Mouse (Mus musculus): ENCODE measurements at regions not wholly inside any gene's neighbourhood (a gene's known extent, or its start where the extent isn't known, plus 50 kb on each side); places are given as distances from the start of the nearest gene placed in this dataset.

DNA sequence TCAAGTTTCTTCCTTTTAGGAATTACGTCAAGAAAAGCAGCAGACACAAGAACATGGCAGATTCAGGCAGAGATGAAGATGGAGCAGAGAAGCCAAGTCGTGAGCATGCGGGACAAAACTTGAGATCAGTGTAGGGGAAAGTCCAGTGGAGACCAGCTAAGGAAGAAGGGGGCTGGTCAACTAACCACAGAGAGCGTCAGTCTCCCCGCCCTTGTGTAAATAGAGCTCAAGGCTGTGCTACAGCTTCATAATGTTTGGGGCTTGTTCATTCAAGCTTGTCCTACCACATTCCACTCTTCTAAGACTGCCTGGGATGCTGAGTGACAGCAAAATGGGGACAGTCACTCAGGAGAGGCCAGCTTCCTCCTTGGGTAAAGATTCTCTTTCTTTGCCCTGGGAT lies 274.1 kb upstream of the Jarid2 start:
- TF ChIP-seq EP300 (optimal IDR thresholded peaks at IDR 0.05) = no peak
- no peak for TF ChIP-seq CTCF (IDR thresholded peaks at IDR 0.05; ENCODE audit: low read depth)

All from stomach, postnatal 0 days (tissue).